Mouse (Mus musculus) liver, embryonic 11.5 days (tissue): ENCODE results near the gene Svop. TPM values are rescaled to one million over a fixed set of nuclear protein-coding genes. Genes with fewer than 3 reads are reported as not detected.

Source experiments
- ATAC-seq: fragments of 200-750 bp; cut with Nextera tagmentation; replicated peaks from 2 replicates; pipeline ENCODE4 v1.8.0; 2017; ENCODE audit warnings: moderate number of reproducible peaks, mild to moderate bottlenecking, moderate TSS enrichment, moderate library complexity; ENCODE audit not compliant: low FRiP score
- DNase-seq: peaks from one replicate; pipeline ENCODE4 v3.0.0-alpha.2; 2017; ENCODE audit warnings: low spot score
- H3K27ac ChIP-seq: fragments of 300-500 bp; sonication (generic); 2 replicates; pipeline ENCODE4 v1.5.1; 2014; ENCODE audit warnings: mild to moderate bottlenecking, low read depth, low read length, control low read depth
- H3K27me3 ChIP-seq: fragments of 300-500 bp; sonication (generic); replicated peaks from 2 replicates; pipeline ENCODE4 v1.6.1; 2014; ENCODE audit warnings: low read length, mixed read lengths; ENCODE audit not compliant: control insufficient read depth, insufficient read depth
- H3K36me3 ChIP-seq: fragments of 300-500 bp; sonication (generic); 2 replicates; pipeline ENCODE4 v1.6.1; 2014; ENCODE audit warnings: mild to moderate bottlenecking, low read length, moderate library complexity, mixed read lengths; ENCODE audit not compliant: control insufficient read depth, insufficient read depth
- H3K4me1 ChIP-seq: fragments of 300-500 bp; sonication (generic); replicated peaks from 2 replicates; pipeline ENCODE4 v1.6.1; 2014; ENCODE audit warnings: low read length, mixed read lengths; ENCODE audit not compliant: control insufficient read depth, insufficient read depth
- H3K4me2 ChIP-seq: fragments of 300-500 bp; sonication (generic); 2 replicates; pipeline ENCODE4 v1.6.1; 2014; ENCODE audit warnings: mild to moderate bottlenecking, control low read depth, moderate library complexity
- H3K4me3 ChIP-seq: fragments of 300-500 bp; sonication (generic); 2 replicates; pipeline ENCODE4 v1.5.1; 2014; ENCODE audit warnings: low read depth, low read length, control low read depth
- H3K9ac ChIP-seq: fragments of 300-500 bp; sonication (generic); 2 replicates; pipeline ENCODE4 v1.6.1; 2014; ENCODE audit warnings: low read depth, low read length, control low read depth
- H3K9me3 ChIP-seq: fragments of 300-500 bp; sonication (generic); 2 replicates; pipeline ENCODE4 v1.6.1; 2016; ENCODE audit warnings: low read length, inconsistent platforms, mixed read lengths; ENCODE audit not compliant: control insufficient read depth
- WGBS: fragments of 180-500 bp; shearing (Covaris S2); extraction: QIAGEN DNeasy Blood & Tissue Kit; methylation state at CpG from one replicate; pipeline ENCODE4 v1.1.7; 2014; 5-methylcytosine and 5-hydroxymethylcytosine counted together
- polyA plus RNA-seq: library from polyadenylated mRNA; unstranded; fragments of >200 nt; fragmentation: Nextera tagmentation; extraction: Ambion mirVana; gene quantifications from 2 replicates; pipeline ENCODE4 v1.2.1, GENCODE M21; 2014

The Svop gene
- polyA plus RNA-seq, 1 experiment from 2014 or later: not detected

GRCm38 (mm10) chr5:114130698-114131520 is 39.5 kb upstream of the Svop start:
- peak overlapping the region; percentile 79 for H3K4me3 ChIP-seq
- H3K36me3 ChIP-seq: 0 out of 2 replicates have a peak, but pooled peaks cover 6% of the 10 kb centered on the region
- under 1% methylated on average over 87 of the region's 87 CpGs for WGBS
- peak overlapping the region; percentile 72 for H3K9ac ChIP-seq
- DNase-seq (peak; percentile 96), ATAC-seq (peak; percentile 94)
- H3K27me3 ChIP-seq: no peaks in the 10 kb centered on the region
- peak overlapping the region; percentile 94 for H3K4me2 ChIP-seq
- H3K9me3 ChIP-seq: no peaks in the 10 kb centered on the region
- peaks cover 45% of the 10 kb centered on the region for H3K4me1 ChIP-seq
- peak overlapping the region; percentile 77 for H3K27ac ChIP-seq

GRCm38 (mm10) chr5:114130211-114130605 is 38.8 kb upstream of the Svop start, which contains the start of gene Ung:
TSS of gene Ung (plus strand) at chr5:114130386.
- Histone ChIP-seq H3K27me3 (no peaks in the 10 kb centered on the region), H3K27ac (peak within 1 kb of the TSS; percentile 77), H3K36me3 (0 out of 2 replicates have a peak, but pooled peaks cover 4% of the 10 kb centered on the region), H3K4me2 (peak within 1 kb of the TSS; percentile 94), H3K4me3 (peak within 1 kb of the TSS; percentile 79), H3K9ac (peak within 1 kb of the TSS; percentile 72), H3K9me3 (no peaks in the 10 kb centered on the region), H3K4me1 (peaks cover 41% of the 10 kb centered on the region)
- ATAC-seq: peak; percentile 24; the same call in 1 of the 2 replicates
- WGBS: 2% methylated on average over 27 of the region's 29 CpGs
- no peak for DNase-seq

GRCm38 (mm10) chr5:114129550-114130210 is 38.3 kb upstream of the Svop start:
- H3K27me3 ChIP-seq: no peaks in the 10 kb centered on the region
- 72% methylated on average over 15 of the region's 15 CpGs for WGBS
- H3K4me3 ChIP-seq: peak overlapping the region; percentile 79
- H3K4me1 ChIP-seq: peaks cover 37% of the 10 kb centered on the region
- ATAC-seq (no peak), DNase-seq (no peak)
- 0 out of 2 replicates have a peak, but pooled peaks cover 4% of the 10 kb centered on the region for H3K36me3 ChIP-seq
- peak overlapping the region; percentile 94 for H3K4me2 ChIP-seq
- no peak overlapping the region for H3K9ac ChIP-seq
- no peak overlapping the region for H3K27ac ChIP-seq
- no peaks in the 10 kb centered on the region for H3K9me3 ChIP-seq

- Histone ChIP-seq H3K4me3 (peak within 1 kb of the TSS; percentile 60), H3K27ac (peak within 1 kb of the TSS; percentile 69)
- DNase-seq: peak; percentile 91
These were observed 36.3 kb upstream of the Svop start, which contains the start of gene Alkbh2 for GRCm38 (mm10) chr5:114127374-114128349. TSS of gene Alkbh2 (minus strand) at chr5:114128218.

GRCm38 (mm10) chr5:114126499-114127244 is 35.3 kb upstream of the Svop start:
- Histone ChIP-seq H3K4me2 (peak overlapping the region; percentile 81), H3K27ac (no peak overlapping the region), H3K9me3 (no peaks in the 10 kb centered on the region), H3K27me3 (no peaks in the 10 kb centered on the region), H3K4me3 (peak overlapping the region; percentile 60), H3K9ac (no peak overlapping the region), H3K36me3 (peaks cover 12% of the 10 kb centered on the region), H3K4me1 (peaks cover 10% of the 10 kb centered on the region; the same call in 1 of the 2 replicates)
- WGBS: 81% methylated on average over 7 of the region's 7 CpGs
- DNase-seq (no peak), ATAC-seq (no peak)

More at GRCm38 (mm10) chr5:114127374-114128349, 36.3 kb upstream of the Svop start, which contains the start of gene Alkbh2:
- under 1% methylated on average over 69 of the region's 69 CpGs for WGBS
- Histone ChIP-seq H3K27me3 (no peaks in the 10 kb centered on the region), H3K9ac (peak within 1 kb of the TSS; percentile 67), H3K9me3 (no peaks in the 10 kb centered on the region), H3K36me3 (peaks cover 8% of the 10 kb centered on the region), H3K4me1 (peaks cover 19% of the 10 kb centered on the region), H3K4me2 (peak within 1 kb of the TSS; percentile 81)
- ATAC-seq: peak; percentile 21

GRCm38 (mm10) chr5:114126008-114126407 is 34.6 kb upstream of the Svop start:
- ATAC-seq (no peak), DNase-seq (no peak)
- no peak overlapping the region for H3K27ac ChIP-seq
- 85% methylated on average over 3 of the region's 3 CpGs for WGBS
- H3K4me3 ChIP-seq: no peak overlapping the region
- no peaks in the 10 kb centered on the region for H3K9me3 ChIP-seq
- H3K36me3 ChIP-seq: peaks cover 18% of the 10 kb centered on the region
- H3K27me3 ChIP-seq: no peaks in the 10 kb centered on the region
- H3K4me2 ChIP-seq: peak overlapping the region; percentile 81; the same call in 1 of the 2 replicates
- H3K9ac ChIP-seq: no peak overlapping the region
- H3K4me1 ChIP-seq: 0 out of 2 replicates have a peak, but pooled peaks cover 6% of the 10 kb centered on the region

- no peaks in the 10 kb centered on the region for H3K27me3 ChIP-seq
- ATAC-seq (no peak), DNase-seq (no peak)
- H3K4me3 ChIP-seq: no peak overlapping the region
- no peaks in the 10 kb centered on the region for H3K4me1 ChIP-seq
- H3K9ac ChIP-seq: no peak overlapping the region
- no peak overlapping the region for H3K4me2 ChIP-seq
- peaks cover 32% of the 10 kb centered on the region for H3K36me3 ChIP-seq
- 86% methylated on average over 4 of the region's 4 CpGs for WGBS
- H3K27ac ChIP-seq: no peak overlapping the region
- no peaks in the 10 kb centered on the region for H3K9me3 ChIP-seq
These were observed 28.4 kb upstream of the Svop start for GRCm38 (mm10) chr5:114119806-114120205.
